In the genomic region with DNA sequence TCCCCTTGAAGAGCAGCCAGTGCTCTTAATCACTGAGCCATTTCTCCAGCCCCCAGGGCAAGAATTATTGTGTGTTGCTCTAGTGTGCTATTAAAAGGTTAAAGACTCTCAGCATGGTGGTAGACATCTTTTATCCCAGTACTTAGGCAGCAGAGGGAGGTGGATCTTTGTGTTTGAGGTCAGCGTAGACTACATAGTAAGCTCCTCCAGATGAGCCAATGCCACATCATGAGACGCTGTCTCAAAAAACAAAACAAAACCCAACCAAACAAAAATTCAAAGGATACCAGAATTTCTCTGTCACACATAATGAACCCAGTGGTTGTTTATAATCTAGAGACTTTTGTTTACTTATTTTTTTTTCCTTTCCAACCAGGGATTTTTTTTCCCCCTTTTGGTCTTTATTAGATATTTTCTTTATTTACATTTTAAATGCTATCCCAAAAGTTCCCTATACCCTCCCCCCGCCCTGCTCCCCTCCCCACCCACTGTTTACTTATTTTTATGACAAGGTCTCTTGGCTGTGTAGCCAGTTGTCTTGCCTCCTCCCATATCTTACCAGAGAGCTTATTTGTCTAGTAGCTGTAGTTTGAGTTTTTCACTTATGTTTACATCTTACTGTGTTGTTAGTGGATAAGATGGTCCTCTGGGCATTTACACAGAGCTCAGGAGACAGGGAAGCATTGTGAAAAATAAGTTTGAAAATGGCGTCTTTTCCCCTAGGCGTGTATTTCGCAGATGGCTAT, we compare ENCODE assay signal across 19 mouse cellular contexts.
"Had no signal": no experiment of that assay in that cellular context is flagged by ENCODE, and none has a peak within 500 bp of the region (broad histone marks: within the 10 kb centered on the region; RNA-seq: fewer than 3 reads in every experiment).

No protein-coding gene starts in this region.

- H3K9me3 ChIP-seq: intestine, embryonic 15.5 days; liver, embryonic 15.5 days; midbrain, embryonic 12.5 days; midbrain, embryonic 15.5 days; neural tube, embryonic 12.5 days; neural tube, embryonic 15.5 days had no signal

- H3K4me3 ChIP-seq: intestine, embryonic 15.5 days; left cerebral cortex, adult 2 months; liver, embryonic 15.5 days; midbrain, embryonic 12.5 days; midbrain, embryonic 15.5 days; neural tube, embryonic 12.5 days; neural tube, embryonic 15.5 days had no signal

- H3K4me1 ChIP-seq: midbrain, embryonic 15.5 days; neural tube, embryonic 12.5 days; neural tube, embryonic 15.5 days had no signal

- H3K9ac ChIP-seq: intestine, embryonic 15.5 days; liver, embryonic 15.5 days; midbrain, embryonic 12.5 days; midbrain, embryonic 15.5 days; neural tube, embryonic 12.5 days; neural tube, embryonic 15.5 days had no signal

- ATAC-seq: intestine, embryonic 15.5 days; midbrain, embryonic 15.5 days had no signal

- H3K4me2 ChIP-seq: intestine, embryonic 15.5 days; liver, embryonic 15.5 days; midbrain, embryonic 12.5 days; midbrain, embryonic 15.5 days; neural tube, embryonic 12.5 days; neural tube, embryonic 15.5 days had no signal

- H3K27me3 ChIP-seq: intestine, embryonic 15.5 days; liver, embryonic 15.5 days; midbrain, embryonic 12.5 days; midbrain, embryonic 15.5 days; neural tube, embryonic 12.5 days; neural tube, embryonic 15.5 days had no signal

- H3K36me3 ChIP-seq: intestine, embryonic 15.5 days; liver, embryonic 15.5 days; midbrain, embryonic 12.5 days; midbrain, embryonic 15.5 days; neural tube, embryonic 12.5 days; neural tube, embryonic 15.5 days had no signal

- DNase-seq: kidney, adult 2 months; kidney, postnatal 25 days; layer of hippocampus, postnatal 36 days; lung, adult 18-20 months; right cerebral cortex, adult 18-20 months; right cerebral cortex, postnatal 14 days; right cerebral cortex, postnatal 4 days; spleen, adult 18-20 months; thymus, adult 18-20 months; thymus, postnatal 36 days had no signal

- H3K27ac ChIP-seq: intestine, embryonic 15.5 days; kidney, postnatal 0 days; liver, embryonic 15.5 days; macrophage; midbrain, embryonic 12.5 days; midbrain, embryonic 15.5 days; neural tube, embryonic 12.5 days; neural tube, embryonic 15.5 days had no signal
